Mouse (Mus musculus): ENCODE data around the gene Glrp1.

DNA sequence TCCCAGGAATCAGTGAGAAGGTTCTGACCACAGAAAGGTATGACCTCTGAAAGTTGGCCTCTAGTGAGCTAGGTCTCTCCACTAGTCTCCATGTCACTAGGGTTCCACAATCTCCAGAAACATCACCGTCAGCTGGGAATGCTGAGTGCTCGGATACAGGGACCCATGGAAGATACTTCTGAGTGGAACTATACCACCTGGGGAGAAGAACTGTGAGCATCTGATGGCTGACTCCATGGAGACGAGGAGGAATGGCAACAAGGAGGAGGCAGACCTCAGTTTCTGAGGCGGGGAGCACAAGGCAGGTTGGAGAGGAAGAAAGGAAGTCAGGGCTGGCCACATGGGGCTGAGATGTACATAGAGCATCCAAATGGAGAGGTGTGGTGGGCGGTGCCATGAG is 50.2 kb downstream of the Glrp1 start:
- TF ChIP-seq CTCF (IDR thresholded peaks at IDR 0.05; ENCODE audit: low read depth) (no peak), EP300 (optimal IDR thresholded peaks at IDR 0.05) (no peak)
